Mouse (Mus musculus) kidney, adult 8-10 months (tissue): ENCODE data around the gene Sema3d.

Source experiments
- DNase-seq, 2 experiments: peaks; one replicate each; pipeline ENCODE4 v3.0.0; 2022

Sema3d gene

DNA sequence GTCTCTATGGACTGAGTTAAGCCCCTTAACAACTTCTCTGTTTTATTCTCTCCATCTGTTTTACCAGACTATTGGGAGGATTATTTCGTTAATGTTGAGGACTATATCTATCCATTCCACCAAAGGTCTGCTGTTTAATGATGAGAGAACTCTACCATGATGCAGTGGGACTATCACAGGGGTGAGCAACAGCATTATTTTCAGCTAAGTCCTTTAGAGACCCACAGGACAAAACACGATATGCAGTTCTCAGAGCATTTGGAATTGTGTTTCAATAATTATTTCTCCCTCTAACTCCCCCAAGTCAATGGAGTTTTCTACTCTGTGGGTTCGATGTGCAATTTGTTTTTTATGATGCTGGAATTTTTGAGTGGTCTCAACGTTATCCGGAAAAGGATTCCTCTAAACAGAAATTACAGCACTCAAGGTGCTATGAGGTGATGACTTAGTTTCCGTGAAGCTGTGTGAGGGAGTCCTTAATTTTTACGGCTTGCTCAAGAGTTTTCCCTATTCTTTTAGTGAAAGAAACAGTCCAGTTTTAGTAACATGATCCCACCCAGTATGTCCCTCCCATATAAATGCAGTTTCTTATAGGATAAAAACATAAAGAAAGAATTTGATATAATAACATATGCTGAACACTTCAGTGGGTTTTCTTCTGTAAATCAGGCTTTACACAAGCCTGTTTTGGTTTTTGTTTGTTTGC lies 254.7 kb downstream of the Sema3d start:
- no peak for DNase-seq
